Mouse (Mus musculus) c-Kit-positive CD71-positive TER-119-negative erythroid progenitor cells, embryonic 14.5 days (primary cell): ENCODE results near the gene Fndc4.
A peak's percentile ranks its signal among the peaks of the same experiment; 100 is the strongest.

Experiments used
- DNase-seq: peaks from one replicate; pipeline ENCODE4 v3.0.0-alpha.2; 2013; ENCODE audit warnings: low read depth

The Fndc4 gene

GRCm38 (mm10) chr5:31295606-31296141 lies at the start of gene Fndc4:
Gene Fndc4 (minus strand): TSS chr5:31296080.
- no peak for DNase-seq

DNA sequence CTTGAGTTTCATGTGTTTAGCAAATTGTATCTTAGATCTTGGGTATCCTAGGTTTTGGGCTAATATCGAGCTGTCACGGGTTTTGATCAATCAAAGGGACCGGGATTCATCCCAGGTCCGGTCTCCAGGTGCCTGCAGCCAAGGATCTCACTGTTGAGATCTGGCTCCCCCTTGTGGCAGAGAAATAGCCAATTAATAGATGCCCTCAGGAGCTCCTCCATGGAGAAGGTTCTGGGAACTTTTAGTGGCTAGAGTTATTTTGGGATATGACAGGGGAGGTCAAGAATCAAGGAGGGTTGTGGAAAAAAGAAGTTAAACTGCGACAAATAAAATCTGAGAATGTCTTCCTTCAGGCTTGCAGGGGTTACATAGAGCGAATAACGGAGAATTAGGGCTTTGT lies 32.4 kb upstream of the Fndc4 start:
- DNase-seq = peak; percentile 35

DNA sequence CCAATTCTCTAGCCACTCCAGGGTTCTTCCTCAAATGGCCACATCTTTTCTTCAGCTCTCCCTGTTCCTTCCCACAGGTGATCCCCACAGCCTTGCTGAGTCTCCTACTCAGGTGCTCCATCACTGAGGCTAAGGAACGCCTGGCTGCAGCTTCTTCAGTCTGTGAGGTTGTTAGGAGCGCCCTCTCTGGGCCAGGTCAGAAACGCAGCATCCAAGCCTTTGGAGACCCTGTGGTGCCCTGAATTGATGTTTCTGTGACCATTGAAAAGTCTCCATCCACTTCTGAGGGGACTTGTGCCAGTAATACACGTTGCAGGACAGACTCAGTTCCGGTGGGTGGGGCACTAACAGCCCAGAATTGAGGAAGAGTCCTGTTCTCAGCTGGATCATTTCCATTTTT lies 31.0 kb upstream of the Fndc4 start:
- no peak for DNase-seq

DNA sequence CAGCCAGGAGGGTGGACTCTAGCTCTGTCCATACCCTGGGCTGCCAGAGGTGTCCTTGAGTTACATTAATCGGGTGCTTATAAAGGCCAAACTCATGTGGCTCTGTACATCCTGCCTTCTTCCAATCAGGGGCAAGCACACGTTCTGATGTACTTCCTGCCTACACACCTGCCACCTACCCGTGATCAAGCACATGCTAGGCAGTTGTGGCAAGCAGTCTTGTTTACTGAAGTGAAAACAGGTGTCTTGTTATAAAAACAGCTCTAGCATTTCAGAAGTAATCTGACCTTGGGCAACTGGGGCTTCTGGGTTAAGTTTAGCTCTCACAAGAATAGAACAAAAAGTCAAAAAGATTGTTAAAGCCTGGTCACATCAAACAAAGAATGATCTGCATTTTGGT lies 28.2 kb upstream of the Fndc4 start:
- no peak for DNase-seq

DNA sequence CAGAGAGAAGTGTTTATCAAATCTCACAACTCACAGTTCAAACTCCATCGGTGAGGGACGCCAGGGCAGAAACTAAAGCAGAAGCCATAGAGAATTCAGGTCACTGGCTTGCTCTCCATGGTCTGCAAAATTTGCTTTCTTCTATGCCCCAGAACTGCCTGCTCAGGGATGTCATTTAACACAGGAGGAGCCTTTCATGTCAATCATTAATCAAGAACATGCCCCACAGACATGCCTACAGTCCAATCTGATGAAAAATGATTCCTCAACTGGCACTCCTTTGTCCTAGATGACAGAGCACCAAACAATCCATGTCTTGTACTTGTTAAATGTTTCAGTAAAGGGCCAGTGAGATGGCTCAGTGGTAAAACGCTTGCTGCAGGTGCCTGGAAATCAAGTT lies 26.9 kb upstream of the Fndc4 start:
- no peak for DNase-seq

DNA sequence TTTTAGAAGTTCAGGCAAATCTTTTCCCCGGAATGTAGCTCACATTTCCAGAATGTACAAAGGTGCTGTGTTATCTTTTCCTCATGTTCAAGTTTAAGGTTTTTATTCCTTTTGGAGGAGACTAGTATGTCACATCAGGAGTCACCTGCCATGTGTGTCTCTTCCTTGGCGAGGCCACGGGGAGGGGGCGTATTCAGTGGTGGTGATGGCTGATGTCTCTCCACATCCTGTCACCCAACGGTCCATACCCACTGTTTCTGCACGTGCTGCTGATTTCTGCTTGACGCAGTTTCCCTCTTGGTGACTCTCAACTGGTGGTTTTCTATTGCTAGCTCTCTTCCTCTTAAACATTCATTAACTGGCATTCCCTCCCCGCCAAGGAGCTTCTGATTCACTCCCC lies 16.9 kb upstream of the Fndc4 start:
- no peak for DNase-seq

DNA sequence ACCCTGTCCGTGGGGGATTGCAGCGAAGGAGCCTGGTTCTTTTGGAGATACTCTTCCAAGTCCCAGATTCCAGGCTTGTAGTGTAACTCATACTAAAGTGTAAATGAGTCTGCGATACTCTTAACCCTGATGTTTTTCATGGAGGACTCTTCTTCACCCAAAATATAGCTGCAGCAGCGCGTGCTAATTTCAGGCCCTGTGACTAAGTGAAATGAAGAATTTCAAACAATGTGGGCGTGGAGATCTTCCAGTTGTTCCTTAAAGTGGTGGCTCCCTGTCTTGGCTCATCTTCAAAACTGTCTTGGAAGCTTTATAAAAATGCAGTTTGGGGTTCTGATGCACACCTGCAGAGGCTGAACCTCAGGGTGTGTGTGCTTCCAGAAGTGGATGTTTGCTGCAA lies 7.2 kb upstream of the Fndc4 start:
- DNase-seq = no peak

DNA sequence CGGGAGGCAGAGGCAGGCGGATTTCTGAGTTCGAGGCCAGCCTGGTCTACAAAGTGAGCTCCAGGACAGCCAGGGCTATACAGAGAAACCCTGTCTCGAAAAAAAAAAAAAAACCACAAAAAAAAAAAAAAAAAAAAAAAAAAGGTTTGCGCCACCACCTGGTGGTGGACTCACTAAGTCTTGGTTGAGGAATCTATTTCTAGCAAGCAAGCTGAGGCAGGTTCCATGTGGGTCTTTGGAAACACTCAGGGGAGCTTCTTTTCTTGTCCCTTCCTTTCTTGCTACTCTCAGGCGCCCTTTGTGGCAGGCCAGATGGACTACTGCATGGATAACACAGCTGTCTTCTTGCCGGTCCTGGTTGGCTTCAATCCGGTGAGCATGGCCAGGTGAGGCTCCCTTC lies 6.0 kb upstream of the Fndc4 start:
- no peak for DNase-seq

GRCm38 (mm10) chr5:31298486-31298885 lies 2.6 kb upstream of the Fndc4 start:
- DNase-seq = no peak

DNA sequence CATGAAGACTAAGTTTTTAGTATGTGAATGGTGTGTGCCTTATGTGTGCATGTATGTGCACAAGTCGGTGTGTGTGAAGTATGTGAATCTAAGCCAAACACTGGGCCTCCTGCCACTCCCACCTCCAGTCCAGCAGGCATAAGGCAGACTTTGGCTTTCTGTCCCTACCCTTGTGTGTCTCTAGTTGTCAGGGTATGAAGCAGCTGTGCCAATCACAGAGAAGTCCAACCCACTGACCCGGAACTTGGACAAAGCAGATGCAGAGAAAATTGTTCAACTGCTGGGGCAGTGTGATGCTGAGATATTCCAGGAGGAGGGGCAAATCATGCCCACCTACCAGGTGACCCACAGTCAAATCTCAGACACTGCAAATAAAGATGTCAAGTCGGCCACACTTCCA lies 2.1 kb upstream of the Fndc4 start:
- no peak for DNase-seq

GRCm38 (mm10) chr5:31297047-31297757 lies 1.3 kb upstream of the Fndc4 start, which contains the start of gene Gckr:
Gene Gckr (plus strand): TSS chr5:31297443.
- no peak for DNase-seq

- DNase-seq = no peak
Observed at GRCm38 (mm10) chr5:31294964-31295605, 795 bp downstream of the Fndc4 start.

GRCm38 (mm10) chr5:31291361-31291688 lies 4.6 kb downstream of the Fndc4 start:
- DNase-seq = no peak

DNA sequence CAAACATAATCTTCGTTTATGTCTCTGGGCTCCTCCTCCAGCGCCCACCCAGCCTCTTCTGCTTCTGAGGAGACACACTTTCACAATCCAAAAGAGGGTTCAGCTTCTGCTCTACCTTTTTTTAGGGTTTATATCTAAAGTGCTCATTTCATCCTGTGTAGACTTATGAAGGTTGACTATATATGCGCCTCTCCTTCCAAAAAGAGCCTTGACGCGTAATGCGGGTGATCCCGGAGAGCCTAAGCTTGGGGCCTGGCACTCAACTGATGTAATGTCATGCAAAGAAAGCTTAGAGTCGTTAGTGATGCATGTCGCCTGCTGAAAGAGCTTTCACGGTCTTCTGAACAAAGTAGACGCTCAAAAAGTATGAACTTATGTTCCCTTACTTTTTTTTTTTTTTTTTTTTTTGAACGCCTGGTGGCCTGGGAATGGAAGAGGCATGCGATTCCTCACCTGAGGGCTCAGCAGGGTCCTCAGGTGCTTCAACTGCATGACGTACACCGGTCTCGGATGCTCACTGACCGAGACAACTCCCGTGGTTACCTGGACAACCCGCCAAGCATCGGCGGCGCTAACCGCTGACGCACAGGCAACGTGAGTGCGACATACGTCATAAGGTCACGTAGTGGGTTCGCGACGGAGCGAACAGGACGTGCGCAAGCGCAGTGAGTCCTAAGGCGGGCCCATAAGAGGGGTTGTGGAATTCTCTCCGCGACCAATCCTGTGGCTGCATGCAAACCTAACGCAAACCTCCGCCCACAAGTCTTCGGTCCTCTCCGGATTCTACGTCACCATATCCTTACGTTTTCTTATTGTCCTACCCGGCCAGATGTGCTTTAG lies 5.1 kb downstream of the Fndc4 start, which contains the start of gene Ift172:
Ift172 (minus strand) TSS at position 596 of the 840 bp plus-strand sequence.
- DNase-seq = peak; percentile 97

- DNase-seq = no peak
Observed at GRCm38 (mm10) chr5:31289626-31290230, 6.2 kb downstream of the Fndc4 start.

DNA sequence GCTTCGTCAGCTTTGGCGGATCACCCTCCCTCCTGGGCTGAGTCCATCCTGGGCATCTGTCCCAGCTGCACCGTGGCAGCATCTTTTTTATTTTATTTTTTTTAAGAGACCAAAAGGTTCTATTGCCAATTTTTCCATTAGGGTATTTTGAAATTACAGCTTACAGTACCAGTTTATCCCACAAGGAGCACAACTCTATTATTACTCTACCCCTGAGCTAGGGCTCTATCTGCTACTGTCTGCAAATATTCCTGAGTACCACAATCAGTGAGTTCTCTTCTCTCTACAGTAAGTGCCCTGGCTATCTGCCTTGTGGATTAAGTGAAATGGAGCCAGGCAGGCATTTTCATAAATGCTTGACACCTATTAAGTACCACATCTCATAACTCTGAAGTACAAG lies 7.2 kb downstream of the Fndc4 start:
- no peak for DNase-seq

GRCm38 (mm10) chr5:31288225-31288624 lies 7.7 kb downstream of the Fndc4 start:
- DNase-seq = no peak

DNA sequence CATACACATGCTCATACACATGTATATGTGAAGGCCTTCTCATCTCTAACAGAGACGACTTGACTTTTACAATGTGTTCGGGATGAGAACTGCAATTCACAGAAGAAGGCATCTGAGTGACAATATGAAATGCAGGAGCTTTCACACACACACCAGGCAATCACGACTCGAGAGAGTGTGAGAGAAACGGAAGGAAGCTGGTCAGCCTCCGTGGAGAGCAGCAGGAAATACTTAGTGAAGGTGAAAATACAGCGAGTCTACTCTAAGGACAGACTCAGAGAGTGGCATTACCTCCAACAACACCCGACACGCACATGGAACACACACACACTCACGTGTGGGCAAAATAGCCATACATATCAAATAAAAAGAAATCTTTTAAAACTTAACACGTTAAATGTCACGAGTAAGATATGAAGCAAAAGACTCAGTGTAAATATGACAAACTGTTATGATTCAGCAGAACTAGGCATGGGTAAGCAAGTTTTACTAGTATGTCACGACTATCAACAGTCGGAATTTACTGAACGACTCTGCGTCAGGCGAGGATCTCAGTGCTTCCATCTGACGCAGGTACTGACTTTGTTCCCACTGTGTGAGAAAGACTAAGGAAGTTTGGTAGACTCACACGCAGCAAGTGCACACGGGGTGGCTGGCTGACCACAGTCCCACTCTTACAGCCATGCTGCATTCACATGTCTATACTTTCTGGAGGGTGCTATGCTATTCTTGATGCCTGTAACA lies 16.5 kb downstream of the Fndc4 start:
- DNase-seq = no peak

- no peak for DNase-seq
Observed at GRCm38 (mm10) chr5:31273018-31273417, 22.9 kb downstream of the Fndc4 start.

- DNase-seq = no peak
Observed at GRCm38 (mm10) chr5:31267686-31268085, 28.2 kb downstream of the Fndc4 start.

DNA sequence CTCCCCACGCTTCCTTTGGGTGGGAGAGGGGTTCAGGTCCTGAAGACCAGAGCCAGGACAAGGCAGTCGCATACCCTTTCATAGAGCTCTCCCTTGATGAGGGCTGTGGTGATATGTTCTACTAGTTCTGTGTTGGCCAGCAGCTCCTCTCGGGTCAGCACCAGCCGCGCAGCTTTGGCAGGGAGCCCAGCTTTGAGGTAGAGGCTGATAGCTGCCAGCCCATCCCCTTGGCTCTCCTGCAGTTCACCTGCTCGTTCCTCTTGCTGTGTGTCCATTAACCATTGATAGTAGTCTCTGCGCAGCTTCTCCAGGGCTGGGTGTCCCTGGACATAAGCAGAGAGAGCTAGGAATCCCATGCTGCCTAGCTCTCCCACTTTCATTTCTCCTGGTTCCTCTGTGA lies 29.8 kb downstream of the Fndc4 start:
- DNase-seq = no peak

GRCm38 (mm10) chr5:31257616-31258015 lies 38.3 kb downstream of the Fndc4 start:
- DNase-seq = no peak
